Mouse (Mus musculus) limb, embryonic 11.5 days (tissue): ENCODE measurements around the gene Plxdc1. TPM values are rescaled to one million over a fixed set of nuclear protein-coding genes. Genes with fewer than 3 reads are reported as not detected.
"Not testable (repeated sequence)": the region's sequence is repeated elsewhere in the genome, so short reads cannot be mapped to it uniquely, and the experiment has no call there.

Source experiments
- ATAC-seq: fragments of 200-750 bp; cut with Nextera tagmentation; 2 replicates; pipeline ENCODE4 v1.8.0; 2017; ENCODE audit warnings: low read depth; ENCODE audit not compliant: insufficient number of reproducible peaks, low FRiP score, low TSS enrichment
- DNase-seq: peaks from one replicate; pipeline ENCODE4 v3.0.0-alpha.2; 2015; ENCODE audit warnings: low spot score
- H3K27ac ChIP-seq: fragments of 300-500 bp; sonication (generic); replicated peaks from 2 replicates; pipeline ENCODE4 v1.5.1; 2014; ENCODE audit warnings: low read depth, mild to moderate bottlenecking, low read length
- H3K27me3 ChIP-seq: fragments of 300-500 bp; sonication (generic); 2 replicates; pipeline ENCODE4 v1.6.1; 2014; ENCODE audit warnings: mild to moderate bottlenecking, low read length, mixed read lengths; ENCODE audit not compliant: control insufficient read depth, insufficient read depth
- H3K36me3 ChIP-seq: fragments of 300-500 bp; sonication (generic); 2 replicates; pipeline ENCODE4 v1.6.1; 2014; ENCODE audit warnings: mild to moderate bottlenecking, low read length, moderate library complexity, mixed read lengths; ENCODE audit not compliant: control insufficient read depth, insufficient read depth
- H3K4me1 ChIP-seq: fragments of 300-500 bp; sonication (generic); 2 replicates; pipeline ENCODE4 v1.6.1; 2014; ENCODE audit warnings: low read length, mixed read lengths; ENCODE audit not compliant: control insufficient read depth, insufficient read depth
- H3K4me2 ChIP-seq: fragments of 300-500 bp; sonication (generic); 2 replicates; pipeline ENCODE4 v1.6.1; 2014; ENCODE audit warnings: low read depth, mild to moderate bottlenecking, moderate library complexity; ENCODE audit not compliant: severe bottlenecking
- H3K4me3 ChIP-seq: fragments of 300-500 bp; sonication (generic); 2 replicates; pipeline ENCODE4 v1.5.1; 2014; ENCODE audit warnings: low read depth, low read length
- H3K9ac ChIP-seq: fragments of 300-500 bp; sonication (generic); 2 replicates; pipeline ENCODE4 v1.6.1; 2014; ENCODE audit warnings: mild to moderate bottlenecking, low read length
- H3K9me3 ChIP-seq: fragments of 300-500 bp; sonication (generic); 2 replicates; pipeline ENCODE4 v1.6.1; 2016; ENCODE audit warnings: low read length; ENCODE audit not compliant: control insufficient read depth
- WGBS: fragments of 180-500 bp; shearing (Covaris S2); extraction: QIAGEN DNeasy Blood & Tissue Kit; methylation state at CpG from one replicate; pipeline ENCODE4 v1.1.7; 2014; 5-methylcytosine and 5-hydroxymethylcytosine counted together
- polyA plus RNA-seq: library from polyadenylated mRNA; unstranded; fragments of >200 nt; fragmentation: Nextera tagmentation; extraction: Ambion mirVana; gene quantifications from 2 replicates; pipeline ENCODE4 v1.2.1, GENCODE M21; 2014

Gene Plxdc1
- polyA plus RNA-seq, 1 experiment from 2014 or later: 0.15 TPM

- Histone ChIP-seq H3K4me3 (no peak overlapping the region), H3K4me2 (no peak overlapping the region), H3K27me3 (no peaks in the 10 kb centered on the region), H3K27ac (no peak overlapping the region), H3K9ac (no peak overlapping the region), H3K9me3 (no peaks in the 10 kb centered on the region), H3K36me3 (no peaks in the 10 kb centered on the region), H3K4me1 (no peaks in the 10 kb centered on the region)
- ATAC-seq (no peak), DNase-seq (no peak)
- WGBS: 92% methylated on average over 6 of the region's 6 CpGs
Observed at GRCm38 (mm10) chr11:97953939-97954275, 32.3 kb downstream of the Plxdc1 start.

GRCm38 (mm10) chr11:97953179-97953938 lies 32.9 kb downstream of the Plxdc1 start:
- whole genome bisulfite sequencing: 84% methylated on average over 16 of the region's 16 CpGs

GRCm38 (mm10) chr11:97952367-97953006 lies 33.8 kb downstream of the Plxdc1 start:
- H3K27ac ChIP-seq: no peak overlapping the region
- no peak overlapping the region for H3K4me2 ChIP-seq
- ATAC-seq (no peak), DNase-seq (no peak)
- H3K4me3 ChIP-seq: no peak overlapping the region
- H3K9ac ChIP-seq: no peak overlapping the region
- H3K27me3 ChIP-seq: no peaks in the 10 kb centered on the region
- 92% methylated on average over 1 of the region's 1 CpGs for WGBS
- H3K9me3 ChIP-seq: no peaks in the 10 kb centered on the region
- H3K4me1 ChIP-seq: no peaks in the 10 kb centered on the region
- no peaks in the 10 kb centered on the region for H3K36me3 ChIP-seq

More at GRCm38 (mm10) chr11:97953179-97953938, 32.9 kb downstream of the Plxdc1 start:
- Histone ChIP-seq H3K27ac (no peak overlapping the region), H3K4me3 (no peak overlapping the region), H3K4me2 (no peak overlapping the region), H3K36me3 (no peaks in the 10 kb centered on the region), H3K27me3 (no peaks in the 10 kb centered on the region), H3K9me3 (no peaks in the 10 kb centered on the region), H3K9ac (no peak overlapping the region), H3K4me1 (no peaks in the 10 kb centered on the region)
- no peak for ATAC-seq
- no peak for DNase-seq

GRCm38 (mm10) chr11:97949703-97950475 lies 36.4 kb downstream of the Plxdc1 start:
- Histone ChIP-seq H3K36me3 (no peaks in the 10 kb centered on the region), H3K9ac (no peak overlapping the region; the same call in 1 of the 2 replicates), H3K27ac (no peak overlapping the region), H3K4me2 (no peak overlapping the region), H3K27me3 (no peaks in the 10 kb centered on the region), H3K4me3 (no peak overlapping the region), H3K9me3 (no peaks in the 10 kb centered on the region), H3K4me1 (no peaks in the 10 kb centered on the region)
- WGBS: 73% methylated on average over 20 of the region's 20 CpGs
- ATAC-seq (no peak), DNase-seq (no peak)

GRCm38 (mm10) chr11:97947426-97947825 lies 38.8 kb downstream of the Plxdc1 start:
- H3K9ac ChIP-seq: no peak overlapping the region
- ATAC-seq: no peak
- H3K27ac ChIP-seq: no peak overlapping the region
- H3K4me2 ChIP-seq: no peak overlapping the region
- H3K4me3 ChIP-seq: no peak overlapping the region
- 15% methylated on average over 7 of the region's 7 CpGs for WGBS
- H3K9me3 ChIP-seq: no peaks in the 10 kb centered on the region
- no peaks in the 10 kb centered on the region for H3K36me3 ChIP-seq
- no peaks in the 10 kb centered on the region for H3K27me3 ChIP-seq
- no peaks in the 10 kb centered on the region for H3K4me1 ChIP-seq
- DNase-seq: peak; percentile 70

- not testable (repeated sequence) for H3K9ac ChIP-seq, H3K36me3 ChIP-seq, H3K4me2 ChIP-seq, H3K27ac ChIP-seq, ATAC-seq, H3K27me3 ChIP-seq, DNase-seq, H3K4me3 ChIP-seq, H3K9me3 ChIP-seq, H3K4me1 ChIP-seq
- WGBS: 93% methylated on average over 7 of the region's 7 CpGs
Observed at GRCm38 (mm10) chr11:97945738-97946289, 40.4 kb downstream of the Plxdc1 start.

GRCm38 (mm10) chr11:97945031-97945430 lies 41.2 kb downstream of the Plxdc1 start:
- Histone ChIP-seq H3K4me2 (no peak overlapping the region), H3K9ac (no peak overlapping the region), H3K4me1 (no peaks in the 10 kb centered on the region), H3K4me3 (no peak overlapping the region), H3K27ac (no peak overlapping the region), H3K27me3 (no peaks in the 10 kb centered on the region), H3K9me3 (no peaks in the 10 kb centered on the region), H3K36me3 (no peaks in the 10 kb centered on the region)
- no peak for ATAC-seq
- WGBS: 83% methylated on average over 10 of the region's 10 CpGs
- no peak for DNase-seq

- no peak overlapping the region for H3K9ac ChIP-seq
- H3K36me3 ChIP-seq: no peaks in the 10 kb centered on the region
- H3K4me2 ChIP-seq: no peak overlapping the region
- ATAC-seq: no peak
- DNase-seq: no peak
- WGBS: 85% methylated on average over 5 of the region's 5 CpGs
- H3K27ac ChIP-seq: no peak overlapping the region
- H3K9me3 ChIP-seq: no peaks in the 10 kb centered on the region
- H3K4me3 ChIP-seq: no peak overlapping the region
- no peaks in the 10 kb centered on the region for H3K27me3 ChIP-seq
- no peaks in the 10 kb centered on the region for H3K4me1 ChIP-seq
Observed at GRCm38 (mm10) chr11:97943256-97943655, 43.0 kb downstream of the Plxdc1 start.
